ENCODE assay signal across 9 mouse cellular contexts in the genomic region with DNA sequence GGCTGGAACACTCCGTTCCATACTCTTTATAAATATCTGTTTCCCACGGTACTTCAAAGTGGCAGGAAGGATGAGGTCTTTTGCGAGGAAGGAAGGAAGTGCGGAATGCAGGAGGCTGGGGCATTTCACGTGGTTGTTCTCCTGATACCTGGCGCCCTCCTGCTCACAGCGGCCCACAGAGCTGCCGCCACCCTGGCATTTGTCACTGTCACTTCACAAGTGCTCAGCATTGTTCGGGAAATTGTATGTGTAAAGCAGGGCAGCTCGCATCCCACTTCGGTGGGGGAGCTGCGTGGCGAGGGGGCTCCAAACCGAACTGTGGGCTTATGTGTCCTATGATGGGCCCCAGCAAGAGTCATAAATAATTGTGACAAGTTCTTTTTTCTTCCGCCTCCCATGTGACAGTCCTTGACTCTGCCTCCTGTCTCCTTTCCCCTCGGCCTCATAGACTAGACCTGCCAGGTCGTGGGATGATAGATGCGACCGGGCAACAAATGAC.
DNase-seq lines count a peak whose midpoint lies in the region; ATAC-seq lines count a peak whose summit lies in the region.
"Had no signal": no experiment of that assay in that cellular context is flagged by ENCODE, and none has a peak within 500 bp of the region (broad histone marks: within the 10 kb centered on the region; RNA-seq: fewer than 3 reads in every experiment).

No protein-coding gene starts in this region.

- WGBS in hindbrain, embryonic 16.5 days: 55% methylated on average over 19 of the region's 19 CpGs
- WGBS in lung, embryonic 16.5 days: 17% methylated on average over 19 of the region's 19 CpGs

- no peaks in the 10 kb centered on the region for H3K36me3 ChIP-seq in hindbrain, embryonic 16.5 days (ENCODE audit: control insufficient read depth, insufficient read depth, low read length)
- H3K36me3 ChIP-seq in lung, embryonic 16.5 days (ENCODE audit: control insufficient read depth, insufficient read depth, low read length): no peaks in the 10 kb centered on the region
- H3K36me3 ChIP-seq: forebrain, embryonic 12.5 days had no signal

- ATAC-seq in hindbrain, embryonic 16.5 days: peak; percentile 54; the same call in 1 of the 2 replicates
- no peak for ATAC-seq in lung, embryonic 16.5 days (ENCODE audit: low read depth)
- no peak for ATAC-seq in megakaryocyte, adult 5-6 weeks (ENCODE audit: poor library complexity, severe bottlenecking)

- no peaks in the 10 kb centered on the region; the same call in 1 of the 2 replicates for H3K4me1 ChIP-seq in hindbrain, embryonic 16.5 days (ENCODE audit: control insufficient read depth, insufficient read depth, low read depth, low read length)
- H3K4me1 ChIP-seq in lung, embryonic 16.5 days (replicated peaks; ENCODE audit: control insufficient read depth, insufficient read depth, low read length): peaks cover 7% of the 10 kb centered on the region; the same call in 1 of the 2 replicates
- H3K4me1 ChIP-seq: forebrain, embryonic 12.5 days had no signal

- no peaks in the 10 kb centered on the region for H3K9me3 ChIP-seq in hindbrain, embryonic 16.5 days (ENCODE audit: control insufficient read depth, low read length)
- no peaks in the 10 kb centered on the region for H3K9me3 ChIP-seq in lung, embryonic 16.5 days (ENCODE audit: control insufficient read depth, low read length)
- H3K9me3 ChIP-seq: forebrain, embryonic 12.5 days had no signal

- H3K9ac ChIP-seq in hindbrain, embryonic 16.5 days (ENCODE audit: low read depth, low read length): no peak overlapping the region; the same call in 1 of the 2 replicates
- no peak overlapping the region for H3K9ac ChIP-seq in lung, embryonic 16.5 days (ENCODE audit: low read length)
- H3K9ac ChIP-seq: forebrain, embryonic 12.5 days had no signal

- no peaks in the 10 kb centered on the region for H3K27me3 ChIP-seq in hindbrain, embryonic 16.5 days (replicated peaks; ENCODE audit: control insufficient read depth, insufficient read depth, low read length)
- H3K27me3 ChIP-seq in lung, embryonic 16.5 days (ENCODE audit: control insufficient read depth, insufficient read depth, low read depth, low read length): no peaks in the 10 kb centered on the region
- H3K27me3 ChIP-seq: forebrain, embryonic 12.5 days had no signal

- H3K4me3 ChIP-seq in hindbrain, embryonic 16.5 days (ENCODE audit: low read length): no peak overlapping the region
- no peak overlapping the region for H3K4me3 ChIP-seq in lung, embryonic 16.5 days (ENCODE audit: low read length)
- H3K4me3 ChIP-seq: forebrain, embryonic 12.5 days had no signal

- peak overlapping the region; percentile 18; the same call in 1 of the 2 replicates for H3K4me2 ChIP-seq in hindbrain, embryonic 16.5 days (ENCODE audit: low read length)
- peak overlapping the region; percentile 26 for H3K4me2 ChIP-seq in lung, embryonic 16.5 days (ENCODE audit: low read depth, low read length)
- H3K4me2 ChIP-seq: forebrain, embryonic 12.5 days had no signal

- H3K27ac ChIP-seq in hindbrain, embryonic 16.5 days (ENCODE audit: low read depth, low read length): no peak overlapping the region
- no peak overlapping the region for H3K27ac ChIP-seq in lung, embryonic 16.5 days (ENCODE audit: low read length)
- H3K27ac ChIP-seq: forebrain, embryonic 12.5 days had no signal

- peak; percentile 34 for DNase-seq in adrenal gland, adult 2 months
- peak; percentile 47 for DNase-seq in embryo, embryonic 10.5 days (ENCODE audit: low spot score)
- no peak for DNase-seq in layer of hippocampus, postnatal 36 days
- no peak for DNase-seq in cerebellum, postnatal 36 days
- DNase-seq in c-Kit-positive CD71-positive TER-119-positive erythroid progenitor cells, embryonic 14.5 days (ENCODE audit: low spot score): no peak

Comparison
In these comparisons a context has a peak if more than half of its experiments do, and no peak if none do; other contexts are left out.
1. DNase-seq: peak in adrenal gland, adult 2 months (single experiment) and embryo, embryonic 10.5 days (single experiment); none in layer of hippocampus, postnatal 36 days (0 of 2), cerebellum, postnatal 36 days (0 of 2) and c-Kit-positive CD71-positive TER-119-positive erythroid progenitor cells, embryonic 14.5 days (single experiment).